Mouse (Mus musculus) embryonic facial prominence, embryonic 10.5 days (tissue): ENCODE measurements around the gene Grid1. TPM values are rescaled to one million over a fixed set of nuclear protein-coding genes. Genes with fewer than 3 reads are reported as not detected.
A peak's percentile ranks its signal among the peaks of the same experiment; 100 is the strongest.

Source experiments
- DNase-seq: peaks from one replicate; pipeline ENCODE4 v3.0.0-alpha.2; 2017; ENCODE audit warnings: low spot score
- H3K27ac ChIP-seq: fragments of 300-500 bp; sonication (generic); replicated peaks from 2 replicates; pipeline ENCODE4 v1.5.1; 2016; ENCODE audit warnings: mild to moderate bottlenecking
- H3K27me3 ChIP-seq: fragments of 300-500 bp; sonication (generic); replicated peaks from 2 replicates; pipeline ENCODE4 v1.6.1; 2016; ENCODE audit warnings: low read depth, mild to moderate bottlenecking; ENCODE audit not compliant: poor library complexity, severe bottlenecking
- H3K36me3 ChIP-seq: fragments of 300-500 bp; sonication (generic); replicated peaks from 2 replicates; pipeline ENCODE4 v1.6.1; 2016; ENCODE audit warnings: mild to moderate bottlenecking, moderate library complexity
- H3K4me1 ChIP-seq: fragments of 300-500 bp; sonication (generic); 2 replicates; pipeline ENCODE4 v1.6.1; 2016
- H3K4me3 ChIP-seq: fragments of 300-500 bp; sonication (generic); 2 replicates; pipeline ENCODE4 v1.5.1; 2016; ENCODE audit warnings: mild to moderate bottlenecking, moderate library complexity
- H3K9me3 ChIP-seq: fragments of 300-500 bp; sonication (generic); 2 replicates; pipeline ENCODE4 v1.6.1; 2016; ENCODE audit warnings: mild to moderate bottlenecking
- WGBS: fragments of 180-500 bp; shearing (Covaris S2); methylation state at CpG from one replicate; pipeline ENCODE4 v1.1.7; 2016; 5-methylcytosine and 5-hydroxymethylcytosine counted together
- polyA plus RNA-seq: library from polyadenylated mRNA; unstranded; fragments of >200 nt; fragmentation: Nextera tagmentation; extraction: Ambion mirVana; gene quantifications from 2 replicates; pipeline ENCODE4 v1.2.1, GENCODE M21; 2016

The Grid1 gene
- polyA plus RNA-seq, 1 experiment from 2014 or later: 0.20 TPM

DNA sequence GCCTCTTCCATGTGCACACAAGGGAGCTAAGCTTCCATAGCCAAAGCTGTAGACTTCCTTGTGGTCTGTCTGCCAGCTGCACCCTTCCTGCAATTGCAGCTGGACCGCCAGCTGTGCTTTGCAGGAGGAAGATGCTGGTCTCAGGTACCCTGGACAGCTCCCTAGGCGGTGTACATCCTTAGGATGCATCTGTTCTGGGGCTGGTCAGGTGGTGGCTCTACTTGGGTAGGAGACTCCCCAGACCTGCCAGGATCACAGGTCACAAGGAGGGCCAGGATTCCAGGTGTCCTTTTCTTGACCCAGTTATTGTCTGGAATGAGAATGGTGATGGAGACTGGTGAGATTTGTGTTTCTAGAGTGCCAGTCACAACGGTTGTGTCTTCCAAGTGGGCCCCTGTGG, 3.6 kb upstream of the Grid1 start:
- DNase-seq: peak; percentile 67
- peaks cover 78% of the 10 kb centered on the region for H3K27me3 ChIP-seq

DNA sequence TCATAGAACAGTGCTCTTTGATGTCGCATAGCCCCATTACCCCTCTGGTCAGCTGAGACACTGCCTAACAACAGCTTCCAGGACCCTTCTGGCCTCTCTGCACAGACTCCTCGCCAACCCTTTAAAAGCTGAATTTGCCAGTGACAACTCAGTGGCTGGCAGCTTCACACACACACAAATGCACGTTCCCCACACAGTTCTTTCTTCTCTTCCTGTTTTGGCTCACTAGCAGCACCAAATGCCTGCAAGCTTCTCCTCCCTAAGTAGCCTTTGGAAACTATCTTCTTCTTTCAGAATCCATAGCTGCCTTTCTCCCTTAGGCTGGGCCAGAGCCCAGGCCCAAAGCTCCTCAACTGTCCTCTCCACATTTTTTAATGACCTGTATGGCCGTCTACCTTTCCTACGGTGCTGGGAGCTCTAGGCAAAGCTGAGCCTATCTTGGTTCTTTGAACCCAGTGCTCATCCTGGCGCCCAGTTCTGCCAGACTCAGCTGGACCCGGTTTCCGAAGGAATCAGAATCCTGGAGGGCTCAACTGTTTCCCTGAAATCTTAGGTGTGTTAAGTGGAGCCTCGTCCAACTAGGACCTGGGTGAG, 1.4 kb upstream of the Grid1 start:
- no peaks in the 10 kb centered on the region for H3K9me3 ChIP-seq
- H3K27me3 ChIP-seq: peaks cover 97% of the 10 kb centered on the region
- peak overlapping the region; percentile 69; the same call in 1 of the 2 replicates for H3K4me3 ChIP-seq
- no peak overlapping the region for H3K27ac ChIP-seq
- peaks cover 37% of the 10 kb centered on the region for H3K4me1 ChIP-seq
- no peaks in the 10 kb centered on the region for H3K36me3 ChIP-seq
- no peak for DNase-seq
- 4% methylated on average over 9 of the region's 9 CpGs for WGBS

More for the DNA sequence above, 3.6 kb upstream of the Grid1 start:
- H3K4me1 ChIP-seq: peaks cover 24% of the 10 kb centered on the region
- H3K27ac ChIP-seq: no peak overlapping the region
- no peak overlapping the region for H3K4me3 ChIP-seq
- no peaks in the 10 kb centered on the region for H3K9me3 ChIP-seq
- H3K36me3 ChIP-seq: no peaks in the 10 kb centered on the region
- WGBS: 30% methylated on average over 3 of the region's 3 CpGs

DNA sequence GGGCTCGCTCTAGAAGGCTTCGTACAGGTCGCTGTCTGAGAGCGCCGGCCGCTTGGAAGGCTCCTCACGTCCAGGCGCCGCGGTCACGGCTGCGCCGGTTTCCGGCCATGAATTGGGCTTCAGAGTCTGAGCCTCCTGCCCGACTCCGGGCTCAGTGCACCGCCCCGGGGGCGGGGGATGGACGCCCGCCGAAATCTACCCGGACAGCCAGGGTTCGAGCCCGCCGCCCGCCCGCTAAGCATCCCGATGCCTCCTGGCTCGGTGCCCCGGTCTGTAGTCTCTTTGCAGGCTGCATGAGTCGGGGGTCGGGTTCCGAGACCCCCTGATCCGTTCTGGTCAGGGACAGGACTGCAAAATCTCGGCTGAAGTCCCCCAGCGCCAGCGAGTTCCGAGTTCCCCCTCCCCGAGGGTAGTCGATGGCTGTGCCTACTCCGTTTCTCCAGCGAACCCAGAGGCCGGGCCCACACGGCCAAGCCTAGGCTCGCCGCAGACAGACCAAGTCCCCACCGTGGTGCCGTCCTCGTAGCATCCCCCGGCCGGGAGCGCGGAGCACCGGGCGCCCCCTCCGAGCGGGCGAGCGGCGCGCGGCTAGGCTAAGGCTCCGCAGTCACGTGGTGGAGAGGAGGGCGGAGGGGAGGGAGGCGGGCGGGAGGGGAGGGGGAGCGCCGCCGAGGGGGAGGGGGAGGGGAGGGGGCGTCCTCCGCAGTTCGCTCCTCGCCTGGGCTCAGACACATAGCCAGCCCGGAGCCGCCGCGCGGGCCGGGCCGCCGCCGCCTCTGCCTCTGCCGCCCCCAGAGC, 588 bp upstream of the Grid1 start:
- DNase-seq: peak; percentile 82
- H3K36me3 ChIP-seq: no peaks in the 10 kb centered on the region
- peak overlapping the region; percentile 69 for H3K4me3 ChIP-seq
- H3K27me3 ChIP-seq: peaks cover 99% of the 10 kb centered on the region
- peak overlapping the region; percentile 69 for H3K27ac ChIP-seq
- no peaks in the 10 kb centered on the region for H3K9me3 ChIP-seq
- WGBS: 1% methylated on average over 80 of the region's 85 CpGs
- H3K4me1 ChIP-seq: peaks cover 37% of the 10 kb centered on the region

DNA sequence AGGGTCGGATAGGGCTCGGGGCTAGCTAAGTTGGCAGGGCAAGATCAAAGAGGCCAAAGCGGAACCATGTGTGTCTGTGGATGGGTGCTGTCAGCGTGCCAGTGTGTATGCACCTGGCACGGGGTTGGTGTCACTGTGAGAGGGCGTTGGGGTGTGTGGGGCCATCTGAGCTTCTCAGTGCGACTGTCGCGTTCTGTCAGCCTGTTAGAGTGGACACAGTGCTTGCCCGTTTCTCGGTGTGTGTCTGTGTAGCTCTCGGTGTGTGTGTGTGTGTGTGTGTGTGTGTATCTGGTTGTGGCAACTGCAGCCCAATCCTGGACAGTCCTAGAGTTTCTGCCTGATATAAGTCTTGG, 721 bp downstream of the Grid1 start:
- DNase-seq: no peak
- peak overlapping the region; percentile 69 for H3K4me3 ChIP-seq
- no peak overlapping the region for H3K27ac ChIP-seq
- WGBS: under 1% methylated on average over 12 of the region's 12 CpGs
- no peaks in the 10 kb centered on the region for H3K36me3 ChIP-seq
- peaks cover 94% of the 10 kb centered on the region for H3K27me3 ChIP-seq
- H3K9me3 ChIP-seq: no peaks in the 10 kb centered on the region
- peaks cover 37% of the 10 kb centered on the region for H3K4me1 ChIP-seq

DNA sequence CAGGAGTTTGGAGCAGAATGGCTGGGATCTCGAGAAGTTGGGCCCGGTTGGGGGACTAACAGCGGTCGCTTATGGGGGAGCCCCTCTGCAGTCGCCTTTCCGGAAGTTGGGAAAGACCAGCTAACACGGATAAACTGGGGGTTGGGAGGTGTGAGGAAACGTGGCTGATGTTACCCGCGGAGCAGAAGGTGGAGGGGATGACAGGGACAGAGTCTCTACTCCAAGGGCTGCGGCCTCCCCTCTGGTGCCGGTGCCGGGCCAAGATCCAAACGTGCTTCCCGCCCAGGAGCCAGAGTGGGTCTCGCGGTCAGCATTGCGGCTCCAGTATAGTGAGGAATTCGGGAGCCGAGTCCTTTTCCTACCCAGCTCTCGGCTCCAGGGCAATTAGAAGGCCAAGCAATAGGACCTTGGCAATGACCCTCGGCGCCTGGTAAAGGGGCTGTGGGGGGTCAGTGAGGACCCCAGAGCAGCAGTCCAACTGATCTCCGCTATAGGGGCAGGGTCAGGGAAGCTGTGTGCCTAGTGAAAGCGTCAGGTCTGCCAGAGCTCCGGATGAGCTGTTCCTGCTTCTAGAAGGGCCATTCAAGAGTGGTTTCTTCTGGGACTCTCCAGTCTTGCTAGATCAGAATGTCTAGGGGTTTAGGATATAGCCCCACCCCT, 1.4 kb downstream of the Grid1 start:
- Histone ChIP-seq H3K4me3 (peak overlapping the region; percentile 69), H3K4me1 (peaks cover 42% of the 10 kb centered on the region), H3K27ac (no peak overlapping the region), H3K36me3 (no peaks in the 10 kb centered on the region), H3K9me3 (no peaks in the 10 kb centered on the region), H3K27me3 (peaks cover 93% of the 10 kb centered on the region)
- no peak for DNase-seq
- 2% methylated on average over 26 of the region's 26 CpGs for WGBS

DNA sequence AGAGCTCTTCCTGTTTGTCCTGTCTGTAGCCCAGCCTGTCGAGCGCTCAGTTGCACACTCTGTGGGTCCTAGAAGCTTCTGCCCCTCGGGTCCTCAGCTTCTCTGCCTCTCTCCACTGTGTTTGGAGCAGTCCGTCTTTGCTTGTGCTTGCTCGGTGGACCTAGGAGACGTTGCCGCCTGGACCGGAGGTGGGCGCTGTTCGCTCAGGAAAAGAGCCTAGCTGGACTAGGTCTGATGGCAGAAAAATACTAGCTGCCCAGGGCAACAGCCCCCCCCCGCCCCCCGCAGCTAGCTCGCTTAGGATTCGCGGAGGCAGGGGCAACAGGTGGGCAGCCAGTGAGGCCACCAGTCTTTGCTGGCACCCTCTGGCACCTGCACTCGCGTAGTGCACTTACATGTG, 3.2 kb downstream of the Grid1 start:
- WGBS: 2% methylated on average over 17 of the region's 17 CpGs
- H3K27ac ChIP-seq: no peak overlapping the region
- peaks cover 75% of the 10 kb centered on the region for H3K27me3 ChIP-seq
- H3K9me3 ChIP-seq: no peaks in the 10 kb centered on the region
- H3K36me3 ChIP-seq: no peaks in the 10 kb centered on the region
- H3K4me1 ChIP-seq: peaks cover 44% of the 10 kb centered on the region
- H3K4me3 ChIP-seq: peak overlapping the region; percentile 44
- peak; percentile 78 for DNase-seq

DNA sequence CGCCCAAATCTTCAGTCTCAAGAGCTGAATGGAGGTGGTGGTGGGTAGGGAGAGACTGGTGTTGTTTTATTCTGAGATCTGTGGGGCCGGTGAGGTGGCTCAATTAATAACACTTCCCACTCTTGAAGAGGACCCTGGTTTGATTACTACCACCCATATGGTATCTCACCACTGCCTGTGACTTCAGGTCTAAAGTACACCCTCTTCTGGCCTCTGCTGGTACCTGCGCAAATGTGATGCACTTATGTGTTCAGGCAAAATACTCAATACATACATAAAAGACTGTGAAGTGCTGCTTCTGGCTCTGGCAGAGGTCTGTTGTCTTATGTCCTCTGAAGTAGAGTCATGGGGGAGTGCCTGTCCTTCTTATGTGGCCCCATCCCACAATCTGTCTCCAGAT, 4.3 kb downstream of the Grid1 start:
- Histone ChIP-seq H3K9me3 (no peaks in the 10 kb centered on the region), H3K4me3 (no peak overlapping the region), H3K27me3 (peaks cover 64% of the 10 kb centered on the region), H3K36me3 (no peaks in the 10 kb centered on the region), H3K27ac (no peak overlapping the region), H3K4me1 (peaks cover 41% of the 10 kb centered on the region)
- 79% methylated on average over 3 of the region's 3 CpGs for WGBS
- no peak for DNase-seq

DNA sequence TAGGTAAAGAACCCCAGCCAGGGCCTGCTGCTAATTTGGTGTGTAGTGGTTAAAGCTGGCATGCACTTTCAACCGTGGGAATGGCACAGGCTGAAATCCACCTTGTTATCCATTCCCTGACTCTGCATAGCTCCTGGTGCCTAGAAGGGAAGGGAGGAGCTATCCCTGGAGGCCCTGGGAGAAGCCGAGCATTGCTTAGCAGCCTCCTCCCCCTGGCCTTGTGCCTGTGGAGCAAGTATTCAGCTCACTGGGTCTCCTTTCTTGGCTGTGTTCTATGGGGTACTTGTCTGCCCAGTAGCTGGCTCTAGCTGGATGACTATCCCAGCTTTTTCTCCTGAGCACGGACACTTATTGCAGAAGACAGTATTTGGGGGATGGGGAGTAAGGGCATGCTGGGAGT, 6.0 kb downstream of the Grid1 start:
- H3K4me3 ChIP-seq: no peak overlapping the region
- DNase-seq: no peak
- no peaks in the 10 kb centered on the region for H3K36me3 ChIP-seq
- H3K27ac ChIP-seq: no peak overlapping the region
- peaks cover 47% of the 10 kb centered on the region for H3K27me3 ChIP-seq
- no peaks in the 10 kb centered on the region for H3K9me3 ChIP-seq
- H3K4me1 ChIP-seq: peaks cover 24% of the 10 kb centered on the region
- 21% methylated on average over 3 of the region's 3 CpGs for WGBS

DNA sequence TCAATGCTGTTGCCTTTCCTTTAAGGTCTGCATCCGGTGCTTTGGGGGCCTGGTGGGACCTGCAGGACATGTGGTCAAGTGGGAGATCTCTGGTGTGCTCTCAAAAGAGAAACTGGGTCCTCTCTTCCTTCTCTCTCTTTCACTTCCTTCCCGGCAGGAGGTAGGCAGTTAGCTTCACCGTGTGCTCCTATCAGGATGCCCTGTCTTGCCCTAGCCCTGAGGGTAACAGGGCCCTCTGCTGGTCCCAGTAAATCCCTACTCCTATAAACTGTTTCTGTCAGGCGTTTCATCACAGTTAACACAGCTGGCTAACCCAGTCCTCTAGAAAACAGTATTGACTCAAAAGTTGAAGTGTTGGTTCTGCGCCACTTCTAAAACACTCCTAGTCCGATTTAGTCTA, 9.9 kb downstream of the Grid1 start:
- 63% methylated on average over 6 of the region's 6 CpGs for WGBS
- H3K9me3 ChIP-seq: no peaks in the 10 kb centered on the region
- peaks cover 8% of the 10 kb centered on the region for H3K27me3 ChIP-seq
- no peaks in the 10 kb centered on the region for H3K36me3 ChIP-seq
- H3K27ac ChIP-seq: no peak overlapping the region
- no peak for DNase-seq
- no peak overlapping the region for H3K4me3 ChIP-seq
- peaks cover 7% of the 10 kb centered on the region for H3K4me1 ChIP-seq

DNA sequence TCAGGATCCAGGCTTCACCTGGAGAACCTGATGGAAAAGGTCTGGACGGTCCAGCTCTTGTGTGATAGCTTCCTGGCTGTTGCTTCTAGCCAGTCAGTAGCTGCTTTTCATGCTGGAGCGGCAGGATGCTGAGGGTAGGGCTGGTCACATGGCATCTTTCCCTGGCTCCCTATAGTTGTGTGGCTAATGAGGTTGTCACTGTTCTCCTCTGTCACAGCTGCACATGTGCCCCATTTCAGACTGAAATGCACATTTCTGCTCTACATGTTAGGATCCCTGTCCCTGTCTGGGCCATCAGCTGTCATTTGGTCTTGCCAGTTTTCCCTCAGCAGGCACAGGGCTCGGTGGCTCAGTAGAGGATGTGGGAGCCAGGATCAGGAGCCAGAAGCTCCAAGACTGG, 17.2 kb downstream of the Grid1 start:
- no peak for DNase-seq
- no peaks in the 10 kb centered on the region for H3K4me1 ChIP-seq
- no peaks in the 10 kb centered on the region for H3K27me3 ChIP-seq
- WGBS: 79% methylated on average over 3 of the region's 3 CpGs
- no peak overlapping the region for H3K4me3 ChIP-seq
- H3K9me3 ChIP-seq: no peaks in the 10 kb centered on the region
- H3K36me3 ChIP-seq: no peaks in the 10 kb centered on the region
- H3K27ac ChIP-seq: no peak overlapping the region

DNA sequence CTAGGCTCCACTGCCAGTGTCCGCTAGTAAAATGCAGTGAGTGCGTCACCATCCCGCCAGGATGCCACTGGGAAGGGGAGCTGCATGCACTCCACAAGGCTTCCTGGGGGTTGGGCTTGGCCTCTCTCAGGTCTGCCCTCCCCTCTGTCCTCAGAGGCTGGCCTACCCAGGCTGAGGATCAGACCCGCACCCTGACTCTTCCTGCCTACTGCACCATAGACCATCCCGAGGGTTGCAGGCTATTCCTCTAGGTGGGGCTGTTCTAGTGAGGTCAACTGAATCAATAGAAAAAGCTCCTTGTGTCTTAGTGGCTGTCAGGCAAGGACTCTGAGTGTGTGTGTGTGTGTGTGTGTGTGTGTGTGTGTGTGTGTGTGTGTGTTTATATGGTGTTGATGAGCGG, 19.1 kb downstream of the Grid1 start:
- Histone ChIP-seq H3K36me3 (no peaks in the 10 kb centered on the region), H3K27ac (no peak overlapping the region), H3K4me1 (no peaks in the 10 kb centered on the region), H3K9me3 (no peaks in the 10 kb centered on the region), H3K4me3 (no peak overlapping the region), H3K27me3 (no peaks in the 10 kb centered on the region)
- no peak for DNase-seq
- WGBS: 61% methylated on average over 6 of the region's 6 CpGs

DNA sequence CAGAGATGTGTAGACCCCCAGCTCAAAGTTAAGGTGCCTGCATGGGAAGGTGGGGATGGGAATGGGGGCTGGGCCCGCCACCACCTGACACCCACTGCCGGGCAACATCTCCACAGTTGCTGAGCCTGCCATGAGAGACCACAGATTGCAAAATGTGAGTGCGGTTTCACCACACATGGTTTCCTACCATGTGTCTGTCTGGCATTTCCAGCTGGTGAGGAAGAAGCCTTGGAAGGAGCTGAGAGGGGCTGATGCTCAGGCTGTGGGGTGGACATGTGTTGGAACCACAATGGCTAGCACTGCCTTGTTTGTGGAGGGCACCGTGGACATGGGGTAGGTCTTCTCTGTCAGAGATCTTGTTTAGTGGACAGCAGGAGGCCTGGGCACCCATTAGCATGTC, 20.0 kb downstream of the Grid1 start:
- no peak for DNase-seq
- 85% methylated on average over 4 of the region's 4 CpGs for WGBS
- H3K9me3 ChIP-seq: no peaks in the 10 kb centered on the region

DNA sequence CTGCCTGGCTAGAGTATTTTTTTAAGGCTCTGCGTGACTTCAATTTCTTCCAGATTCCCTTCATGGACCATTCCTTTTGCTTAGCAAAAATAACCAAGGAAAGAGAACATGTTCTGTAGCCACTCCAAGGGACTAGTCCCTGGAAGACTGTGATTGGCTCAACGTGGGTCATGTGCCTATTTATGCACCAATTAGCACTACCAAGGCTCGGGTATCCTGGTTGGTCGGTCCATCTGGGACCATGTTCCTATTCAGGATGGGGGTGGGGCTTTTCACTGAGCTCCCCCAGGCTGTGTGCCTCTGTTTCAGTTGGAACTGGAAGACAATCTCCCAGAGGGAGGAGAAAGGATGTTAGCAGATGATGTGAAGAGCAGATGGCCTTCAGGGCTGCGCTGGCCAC, 23.7 kb downstream of the Grid1 start:
- no peak overlapping the region for H3K27ac ChIP-seq
- H3K4me3 ChIP-seq: no peak overlapping the region
- WGBS: 77% methylated on average over 5 of the region's 5 CpGs
- no peak for DNase-seq
- no peaks in the 10 kb centered on the region for H3K9me3 ChIP-seq
- H3K27me3 ChIP-seq: no peaks in the 10 kb centered on the region
- no peaks in the 10 kb centered on the region for H3K4me1 ChIP-seq
- H3K36me3 ChIP-seq: no peaks in the 10 kb centered on the region

More for the DNA sequence above, 20.0 kb downstream of the Grid1 start:
- Histone ChIP-seq H3K36me3 (no peaks in the 10 kb centered on the region), H3K4me1 (no peaks in the 10 kb centered on the region), H3K27me3 (no peaks in the 10 kb centered on the region), H3K27ac (no peak overlapping the region), H3K4me3 (no peak overlapping the region)
